Mouse (Mus musculus): ENCODE measurements around the gene Gm17581.

GRCm38 (mm10) chr2:155755746-155756145 lies 20.1 kb upstream of the Gm17581 start:
- peak; percentile 26; the same call in 1 of the 2 replicates for TF ChIP-seq CTCF (IDR thresholded peaks at IDR 0.05; ENCODE audit: borderline replicate concordance, insufficient read depth, low read depth, low read length)
- TF ChIP-seq POLR2A (IDR thresholded peaks at IDR 0.05; ENCODE audit: borderline replicate concordance, insufficient read depth, low read length) = no peak

All from cerebellum, adult 2 months (tissue).